Mouse (Mus musculus) layer of hippocampus, postnatal 25 days (tissue): ENCODE data around the gene Dad1. TPM values are rescaled to one million over a fixed set of nuclear protein-coding genes. Genes with fewer than 3 reads are reported as not detected.

Experiments used
- DNase-seq, 2 experiments: peaks; one replicate each; pipeline ENCODE4 v3.0.0; 2022; ENCODE audit warnings: mixed read lengths in 2 of 2, low spot score in 1 of 2; ENCODE audit errors: extremely low spot score in 1 of 2
- total RNA-seq, 2 experiments: library from RNA; stranded (reverse); gene quantifications; 2 replicates each; pipeline ENCODE4 v1.2.3; 2021

Dad1 gene
- total RNA-seq = 100 to 1,000 TPM; 117 to 132 TPM

GRCm38 (mm10) chr14:54253741-54254291 is at the start of gene Dad1, which contains the start of gene Abhd4:
Gene Dad1 (minus strand): TSS chr14:54254104.
Gene Abhd4 (plus strand): TSS chr14:54254188.
- DNase-seq = peak; percentile 93 to 95

- DNase-seq = no peak
Observed at GRCm38 (mm10) chr14:54300676-54301075, 46.8 kb upstream of the Dad1 start.

GRCm38 (mm10) chr14:54300136-54300535 is 46.2 kb upstream of the Dad1 start:
- no peak for DNase-seq

- no peak for DNase-seq
Observed at GRCm38 (mm10) chr14:54284839-54285238, 30.9 kb upstream of the Dad1 start, which contains the start of gene Olfr49. Gene Olfr49 (minus strand): TSS chr14:54284939.

GRCm38 (mm10) chr14:54276446-54276845 is 22.5 kb upstream of the Dad1 start:
- DNase-seq = no peak

- DNase-seq = no peak
Observed at GRCm38 (mm10) chr14:54272696-54273095, 18.8 kb upstream of the Dad1 start.

GRCm38 (mm10) chr14:54271976-54272606 is 18.2 kb upstream of the Dad1 start:
- DNase-seq = no peak

- DNase-seq = no peak
Observed at GRCm38 (mm10) chr14:54270413-54270812, 16.5 kb upstream of the Dad1 start.

GRCm38 (mm10) chr14:54269566-54269965 is 15.7 kb upstream of the Dad1 start:
- DNase-seq = no peak

GRCm38 (mm10) chr14:54267966-54268365 is 14.1 kb upstream of the Dad1 start:
- DNase-seq = no peak

- DNase-seq = no peak
Observed at GRCm38 (mm10) chr14:54265951-54266350, 12.0 kb upstream of the Dad1 start.

- no peak for DNase-seq
Observed at GRCm38 (mm10) chr14:54265093-54265492, 11.2 kb upstream of the Dad1 start.

- no peak for DNase-seq
Observed at GRCm38 (mm10) chr14:54264231-54264630, 10.3 kb upstream of the Dad1 start.

- DNase-seq = no peak
Observed at GRCm38 (mm10) chr14:54263099-54263498, 9.2 kb upstream of the Dad1 start.

GRCm38 (mm10) chr14:54262622-54263021 is 8.7 kb upstream of the Dad1 start:
- DNase-seq = no peak

- DNase-seq = no peak
Observed at GRCm38 (mm10) chr14:54261386-54261785, 7.5 kb upstream of the Dad1 start.

- no peak for DNase-seq
Observed at GRCm38 (mm10) chr14:54260196-54260595, 6.3 kb upstream of the Dad1 start.

GRCm38 (mm10) chr14:54259722-54260085 is 5.8 kb upstream of the Dad1 start:
- no peak for DNase-seq

- peak; percentile 66 to 82 for DNase-seq
Observed at GRCm38 (mm10) chr14:54259003-54259721, 5.3 kb upstream of the Dad1 start.

- no peak for DNase-seq
Observed at GRCm38 (mm10) chr14:54258131-54258670, 4.3 kb upstream of the Dad1 start.

- no peak for DNase-seq
Observed at GRCm38 (mm10) chr14:54254670-54255202, 832 bp upstream of the Dad1 start.
